Mouse (Mus musculus) kidney, postnatal 4 days (tissue): Measurements from ENCODE around the gene Gm438.
"Not testable (repeated sequence)": the region's sequence is repeated elsewhere in the genome, so short reads cannot be mapped to it uniquely, and the experiment has no call there.

Experiments used
- DNase-seq, 2 experiments: peaks; one replicate each; pipeline ENCODE4 v3.0.0; 2021; ENCODE audit warnings: mixed read lengths in 2 of 2

Gm438 gene

DNA sequence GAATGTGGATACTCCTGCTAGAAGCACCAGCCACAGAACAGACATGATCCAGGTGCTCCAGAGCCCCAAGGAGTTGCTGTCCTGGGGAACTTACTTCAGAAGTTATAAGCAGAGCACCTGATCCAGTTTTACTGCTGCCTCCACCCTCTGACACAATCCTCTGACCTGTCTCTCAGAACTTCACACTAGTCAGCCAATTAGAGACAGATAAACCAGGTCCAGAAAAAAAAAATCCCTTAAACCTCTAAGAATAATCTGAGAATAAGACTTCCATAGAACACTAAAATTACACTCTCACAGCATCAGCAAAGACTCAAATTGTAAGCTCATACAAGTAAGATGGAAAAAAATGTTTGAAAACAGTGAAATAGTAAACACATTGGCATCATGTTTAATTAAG lies at the start of gene Gm438:
TSS of gene Gm438 (minus strand) at position 101 of the 400 bp plus-strand sequence.
- DNase-seq: no peak

DNA sequence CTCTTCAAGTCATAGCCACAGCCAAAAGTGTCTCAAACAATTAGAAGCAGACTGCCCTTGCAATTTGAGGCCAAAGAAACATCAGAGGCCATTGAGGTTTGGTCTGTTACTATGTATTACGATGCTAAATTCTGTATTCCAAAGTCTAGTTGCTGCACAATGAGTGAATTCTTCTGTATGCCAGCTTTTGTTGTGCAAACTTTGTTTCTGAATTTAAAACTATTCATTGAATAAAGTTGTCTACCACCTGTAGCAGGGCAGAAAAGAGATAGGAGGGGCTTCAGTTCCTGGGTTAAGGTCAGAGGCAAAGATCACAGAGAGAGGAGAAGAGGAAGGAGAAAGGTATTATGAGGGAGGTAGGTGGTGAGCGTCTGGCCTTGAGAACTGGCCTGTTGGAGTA lies 38.3 kb upstream of the Gm438 start:
- DNase-seq: no peak

DNA sequence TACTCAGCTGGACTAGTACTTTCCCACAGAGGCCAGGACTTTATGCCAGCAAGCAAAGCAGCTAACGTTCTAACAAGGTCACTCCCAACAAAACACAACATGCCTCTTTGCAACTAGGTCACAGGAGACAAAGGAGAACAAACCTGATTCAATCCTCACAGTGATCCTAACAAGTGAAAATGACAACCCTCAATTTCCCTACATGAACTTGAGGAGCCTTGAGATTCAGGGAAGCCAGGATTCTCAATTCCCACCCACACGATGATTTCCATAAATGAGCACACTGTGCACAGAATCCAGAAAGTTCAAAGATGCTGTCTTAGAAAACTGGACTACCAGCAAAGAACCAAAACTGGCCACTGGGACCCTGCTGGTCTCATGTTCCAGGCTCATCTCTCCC lies 37.6 kb upstream of the Gm438 start:
- no peak for DNase-seq

DNA sequence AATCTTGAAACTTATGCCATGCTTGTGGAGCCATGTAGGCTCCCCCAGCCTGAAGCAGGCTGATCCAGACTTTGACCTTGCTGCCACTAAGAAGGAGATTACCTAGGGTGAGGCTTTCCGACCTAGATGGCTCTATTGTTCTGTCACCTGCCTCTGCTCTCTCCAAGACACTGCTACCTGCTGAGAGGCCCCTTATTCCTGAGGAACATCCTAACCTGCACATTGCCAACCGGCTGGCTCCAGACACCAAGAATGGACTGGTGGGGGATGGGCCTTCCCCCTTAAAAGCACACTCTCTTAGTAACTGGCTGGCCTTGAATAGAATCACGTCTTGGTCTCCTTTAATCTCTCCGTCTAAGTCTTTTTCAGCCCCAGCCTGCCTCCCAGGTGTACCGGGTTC lies 20.8 kb upstream of the Gm438 start:
- DNase-seq: not testable (repeated sequence)

DNA sequence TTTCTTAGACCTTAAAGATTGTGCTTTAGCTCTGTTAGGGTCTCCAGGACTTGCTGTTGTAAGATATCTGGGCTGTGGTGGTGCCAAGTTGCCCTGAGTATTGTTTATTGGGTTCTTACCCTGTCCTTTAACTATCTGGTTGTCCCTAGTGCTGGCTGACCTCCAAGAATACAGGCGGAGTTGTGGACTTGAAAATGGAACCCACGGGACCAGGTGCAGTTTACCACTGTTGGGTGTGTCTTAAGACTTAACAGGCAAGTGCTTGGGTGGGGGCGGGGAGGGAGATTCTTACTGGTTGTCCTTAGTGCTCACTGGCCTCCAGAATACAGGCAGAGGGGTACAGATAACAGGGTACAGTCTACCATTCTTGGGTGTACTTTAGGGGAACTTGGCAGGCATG lies 17.2 kb upstream of the Gm438 start:
- no peak for DNase-seq

DNA sequence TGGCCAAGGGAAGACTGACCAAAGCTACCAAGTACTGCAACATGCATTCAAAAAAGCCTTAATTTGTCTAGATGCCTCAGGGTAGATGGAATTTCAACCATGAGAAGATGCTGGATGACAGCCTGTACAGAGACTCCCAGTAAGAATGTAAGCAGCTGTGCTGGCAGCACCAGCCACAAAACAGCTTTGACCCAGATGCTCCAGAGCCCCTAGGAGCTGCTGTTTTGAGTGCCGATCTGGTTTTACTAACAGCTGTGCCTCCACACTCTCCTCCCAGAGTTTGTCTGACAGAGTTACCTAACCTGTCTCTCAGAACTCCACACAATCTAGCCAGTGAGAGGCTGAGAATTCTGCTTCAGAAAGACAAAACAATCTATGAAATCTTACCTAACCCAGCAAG lies 3.8 kb upstream of the Gm438 start:
- DNase-seq: no peak

DNA sequence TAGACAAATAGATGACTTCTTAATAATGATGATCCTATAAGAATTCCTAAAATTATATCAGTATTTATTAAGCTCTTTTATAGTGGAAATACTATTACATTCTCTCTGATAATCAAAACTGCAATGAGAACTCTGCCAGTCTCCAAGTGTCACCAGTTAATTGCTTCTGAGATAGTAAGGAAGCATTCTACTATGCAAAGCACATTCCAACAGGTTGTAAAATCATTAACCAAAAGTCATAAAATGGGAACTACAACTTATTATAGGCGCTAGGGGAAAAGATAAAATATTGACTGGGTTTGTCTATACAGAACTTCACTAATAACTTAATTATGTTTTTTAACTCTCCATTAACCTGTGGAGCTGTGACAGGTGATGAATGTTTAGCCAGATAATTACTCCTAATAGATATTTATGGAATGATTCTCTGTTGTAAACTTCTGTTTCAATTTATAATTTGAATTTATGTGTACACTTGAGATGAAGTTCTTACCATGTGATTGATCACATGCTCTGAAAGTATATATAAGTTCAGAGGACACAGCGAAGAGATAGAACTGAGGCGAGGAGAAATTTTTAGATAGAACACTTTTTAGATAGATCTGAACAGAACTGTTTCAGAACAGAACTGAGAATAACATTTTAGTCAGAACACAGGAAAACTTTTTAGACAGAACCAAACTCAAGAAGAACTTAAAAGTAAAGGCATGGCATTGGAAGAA lies 3.7 kb downstream of the Gm438 start:
- DNase-seq: no peak

DNA sequence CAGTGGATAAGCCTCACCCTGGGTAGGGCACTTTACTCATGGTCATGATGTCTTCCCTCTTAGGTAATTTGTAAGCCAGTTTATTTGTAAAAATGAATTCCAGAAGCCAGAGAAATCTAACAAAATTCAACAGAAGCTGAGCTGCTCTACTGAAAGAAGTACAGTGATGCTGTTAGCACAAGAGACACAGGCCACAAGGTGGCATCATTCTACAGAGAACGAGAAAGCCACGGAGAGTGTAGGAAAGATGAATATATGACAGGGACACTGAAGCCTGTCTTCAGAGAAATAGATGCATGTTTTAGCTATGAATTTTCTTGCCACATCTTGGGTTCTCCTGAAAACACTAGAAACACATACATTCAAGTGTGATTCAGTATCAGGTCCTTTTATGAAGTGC lies 20.7 kb downstream of the Gm438 start:
- DNase-seq: peak; percentile 64 to 67

DNA sequence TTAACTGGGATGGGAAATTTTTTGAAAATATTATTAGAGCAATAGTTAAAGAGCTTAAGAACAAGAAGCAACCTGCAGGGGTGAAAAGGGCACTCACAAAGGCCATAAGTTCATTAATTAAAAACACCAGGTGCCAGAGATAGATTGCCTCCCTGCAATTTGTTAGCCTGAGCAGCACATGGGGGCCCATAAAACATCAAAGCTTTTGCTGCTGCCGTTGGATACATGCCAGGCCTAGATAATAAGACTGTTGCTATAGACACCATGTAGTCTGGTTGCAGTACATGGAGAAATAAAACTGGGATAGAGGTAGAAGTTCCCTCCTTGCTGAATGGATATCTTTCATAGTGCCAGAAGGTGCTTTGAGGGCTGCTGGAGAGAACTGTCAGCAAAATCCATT lies 37.2 kb downstream of the Gm438 start:
- DNase-seq: no peak
